Mouse (Mus musculus) midbrain, embryonic 11.5 days (tissue): Measurements from ENCODE around the gene Ctbp2. TPM values are rescaled to one million over a fixed set of nuclear protein-coding genes. Genes with fewer than 3 reads are reported as not detected.
A peak's percentile ranks its signal among the peaks of the same experiment; 100 is the strongest.

ENCODE experiments used
- ATAC-seq: fragments of 200-750 bp; cut with Nextera tagmentation; 2 replicates; pipeline ENCODE4 v1.8.0; 2017; ENCODE audit warnings: moderate TSS enrichment, moderate library complexity; ENCODE audit not compliant: low FRiP score
- DNase-seq: peaks from one replicate; pipeline ENCODE4 v3.0.0; 2015; ENCODE audit warnings: low spot score; ENCODE audit errors: missing footprints
- H3K27ac ChIP-seq: fragments of 300-500 bp; sonication (generic); 2 replicates; pipeline ENCODE4 v1.5.1; 2014; ENCODE audit warnings: low read depth, low read length
- H3K27me3 ChIP-seq: fragments of 300-500 bp; sonication (generic); 2 replicates; pipeline ENCODE4 v1.6.1; 2014; ENCODE audit warnings: mild to moderate bottlenecking, low read length, moderate library complexity, mixed read lengths; ENCODE audit not compliant: control insufficient read depth, insufficient read depth
- H3K36me3 ChIP-seq: fragments of 300-500 bp; sonication (generic); 2 replicates; pipeline ENCODE4 v1.6.1; 2014; ENCODE audit warnings: mild to moderate bottlenecking, low read length, moderate library complexity, mixed read lengths; ENCODE audit not compliant: control insufficient read depth, insufficient read depth
- H3K4me1 ChIP-seq: fragments of 300-500 bp; sonication (generic); 2 replicates; pipeline ENCODE4 v1.6.1; 2014; ENCODE audit warnings: low read length; ENCODE audit not compliant: control insufficient read depth, insufficient read depth
- H3K4me2 ChIP-seq: fragments of 300-500 bp; sonication (generic); 2 replicates; pipeline ENCODE4 v1.6.1; 2014; ENCODE audit warnings: mild to moderate bottlenecking, moderate library complexity
- H3K4me3 ChIP-seq: fragments of 300-500 bp; sonication (generic); 2 replicates; pipeline ENCODE4 v1.5.1; 2014; ENCODE audit warnings: low read depth, low read length
- H3K9ac ChIP-seq: fragments of 300-500 bp; sonication (generic); 2 replicates; pipeline ENCODE4 v1.6.1; 2014; ENCODE audit warnings: low read length
- H3K9me3 ChIP-seq: fragments of 300-500 bp; sonication (generic); 2 replicates; pipeline ENCODE4 v1.6.1; 2016; ENCODE audit warnings: low read length; ENCODE audit not compliant: control insufficient read depth
- WGBS: fragments of 180-500 bp; shearing (Covaris S2); extraction: QIAGEN DNeasy Blood & Tissue Kit; methylation state at CpG from one replicate; pipeline ENCODE4 v1.1.7; 2014; 5-methylcytosine and 5-hydroxymethylcytosine counted together
- polyA plus RNA-seq: library from polyadenylated mRNA; unstranded; fragments of >200 nt; fragmentation: Nextera tagmentation; extraction: Ambion mirVana; gene quantifications from 2 replicates; pipeline ENCODE4 v1.2.1, GENCODE M21; 2014

The Ctbp2 gene
- polyA plus RNA-seq, 1 experiment from 2014 or later = 131 TPM

- WGBS = 92% methylated on average over 8 of the region's 8 CpGs
- Histone ChIP-seq H3K36me3 (no peaks in the 10 kb centered on the region), H3K4me2 (no peak overlapping the region), H3K9me3 (no peaks in the 10 kb centered on the region), H3K27me3 (no peaks in the 10 kb centered on the region), H3K4me3 (no peak overlapping the region), H3K27ac (no peak overlapping the region), H3K4me1 (peaks cover 13% of the 10 kb centered on the region), H3K9ac (no peak overlapping the region)
- DNase-seq (no peak), ATAC-seq (no peak)
These were observed 95.2 kb downstream of the Ctbp2 start for GRCm38 (mm10) chr7:133029004-133029403.

- DNase-seq (no peak), ATAC-seq (no peak)
- no peaks in the 10 kb centered on the region for H3K36me3 ChIP-seq
- no peaks in the 10 kb centered on the region for H3K27me3 ChIP-seq
- H3K4me2 ChIP-seq = no peak overlapping the region
- H3K9ac ChIP-seq = no peak overlapping the region
- H3K4me3 ChIP-seq = no peak overlapping the region
- H3K27ac ChIP-seq = no peak overlapping the region
- no peaks in the 10 kb centered on the region for H3K9me3 ChIP-seq
- 91% methylated on average over 4 of the region's 4 CpGs for WGBS
- H3K4me1 ChIP-seq = peaks cover 4% of the 10 kb centered on the region; the same call in 1 of the 2 replicates
These were observed 96.2 kb downstream of the Ctbp2 start for GRCm38 (mm10) chr7:133027930-133028329.

DNA sequence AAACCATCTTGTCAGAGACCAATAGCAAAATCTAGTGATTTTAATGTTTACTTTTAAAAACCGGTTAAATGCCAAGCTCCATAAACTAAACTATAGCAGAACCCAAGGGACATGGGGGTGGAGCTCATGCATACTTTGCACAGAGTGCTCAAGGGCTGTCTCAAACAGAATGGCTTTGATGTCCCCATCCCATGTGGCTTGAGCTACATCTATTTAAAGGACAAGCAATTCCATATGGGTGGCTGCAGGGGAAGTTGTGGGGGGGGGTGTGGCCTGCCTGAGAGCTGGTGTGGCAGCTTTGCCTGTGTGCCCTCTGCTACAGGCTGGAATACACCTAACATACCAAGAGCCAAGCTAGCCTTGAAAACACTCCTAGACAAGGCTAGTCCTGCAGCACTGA lies 99.5 kb downstream of the Ctbp2 start:
- DNase-seq = no peak
- H3K27me3 ChIP-seq = no peaks in the 10 kb centered on the region
- peaks cover 20% of the 10 kb centered on the region for H3K4me1 ChIP-seq
- 60% methylated on average over 1 of the region's 1 CpGs for WGBS
- no peak for ATAC-seq
- no peak overlapping the region for H3K4me2 ChIP-seq
- H3K36me3 ChIP-seq = no peaks in the 10 kb centered on the region
- no peak overlapping the region for H3K27ac ChIP-seq
- no peak overlapping the region for H3K4me3 ChIP-seq
- H3K9me3 ChIP-seq = no peaks in the 10 kb centered on the region
- H3K9ac ChIP-seq = no peak overlapping the region

DNA sequence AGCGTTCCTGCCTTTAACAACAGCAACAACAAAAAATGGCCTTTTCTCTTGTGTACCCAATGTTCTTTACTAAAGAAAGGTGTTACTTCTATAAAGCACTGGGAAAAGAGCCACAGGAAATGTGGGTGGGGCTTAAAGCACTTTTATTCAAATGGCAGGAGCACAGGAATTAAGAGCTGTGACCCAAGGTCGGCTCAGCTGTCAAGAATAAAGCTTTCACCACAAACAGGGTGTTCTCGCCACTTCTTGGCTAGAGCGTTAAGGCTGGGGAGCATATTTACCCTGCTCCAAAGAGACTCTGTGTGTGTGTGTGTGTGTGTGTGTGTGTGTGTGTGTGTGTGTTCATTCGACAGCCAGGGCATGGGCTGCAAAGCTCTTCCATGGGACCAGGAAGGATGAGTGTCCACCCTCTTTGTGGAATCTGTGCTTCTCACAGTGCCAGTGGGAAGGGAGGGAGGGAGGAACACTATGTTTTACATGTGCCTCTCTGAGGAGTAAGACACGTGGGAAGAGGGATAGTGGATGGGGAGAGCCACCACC lies 104.6 kb downstream of the Ctbp2 start:
- H3K9me3 ChIP-seq = no peaks in the 10 kb centered on the region
- H3K4me2 ChIP-seq = no peak overlapping the region
- WGBS = 21% methylated on average over 6 of the region's 6 CpGs
- H3K27me3 ChIP-seq = no peaks in the 10 kb centered on the region
- H3K4me1 ChIP-seq = peaks cover 47% of the 10 kb centered on the region
- no peak overlapping the region for H3K9ac ChIP-seq
- H3K4me3 ChIP-seq = no peak overlapping the region
- H3K36me3 ChIP-seq = 0 out of 2 replicates have a peak, but pooled peaks cover 2% of the 10 kb centered on the region
- no peak overlapping the region for H3K27ac ChIP-seq
- ATAC-seq (no peak), DNase-seq (no peak)

DNA sequence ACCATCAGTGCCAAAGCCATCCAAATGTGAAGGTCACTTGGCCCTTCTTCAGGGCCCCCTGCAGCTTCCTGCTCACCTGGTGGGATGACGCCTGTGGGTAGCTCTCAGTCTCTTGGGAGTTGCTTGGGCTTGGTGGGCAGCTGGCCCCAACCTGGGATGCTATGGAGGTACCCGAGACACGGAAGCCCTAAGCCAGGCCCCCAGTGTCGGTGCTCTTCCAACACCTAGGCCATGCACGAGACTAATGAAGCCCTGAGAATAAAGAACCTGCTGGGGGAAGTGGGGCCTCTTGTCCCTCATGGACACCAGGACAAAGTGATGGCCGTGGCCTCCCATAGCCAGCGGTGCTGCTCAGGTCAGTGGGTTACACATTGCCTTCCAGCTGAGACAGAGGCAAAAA lies 105.2 kb downstream of the Ctbp2 start:
- no peak overlapping the region for H3K27ac ChIP-seq
- no peak overlapping the region for H3K4me3 ChIP-seq
- 0 out of 2 replicates have a peak, but pooled peaks cover 2% of the 10 kb centered on the region for H3K36me3 ChIP-seq
- H3K27me3 ChIP-seq = no peaks in the 10 kb centered on the region
- 71% methylated on average over 7 of the region's 7 CpGs for WGBS
- no peaks in the 10 kb centered on the region for H3K9me3 ChIP-seq
- no peak overlapping the region for H3K9ac ChIP-seq
- peaks cover 53% of the 10 kb centered on the region for H3K4me1 ChIP-seq
- DNase-seq = no peak
- ATAC-seq = no peak
- no peak overlapping the region for H3K4me2 ChIP-seq

DNA sequence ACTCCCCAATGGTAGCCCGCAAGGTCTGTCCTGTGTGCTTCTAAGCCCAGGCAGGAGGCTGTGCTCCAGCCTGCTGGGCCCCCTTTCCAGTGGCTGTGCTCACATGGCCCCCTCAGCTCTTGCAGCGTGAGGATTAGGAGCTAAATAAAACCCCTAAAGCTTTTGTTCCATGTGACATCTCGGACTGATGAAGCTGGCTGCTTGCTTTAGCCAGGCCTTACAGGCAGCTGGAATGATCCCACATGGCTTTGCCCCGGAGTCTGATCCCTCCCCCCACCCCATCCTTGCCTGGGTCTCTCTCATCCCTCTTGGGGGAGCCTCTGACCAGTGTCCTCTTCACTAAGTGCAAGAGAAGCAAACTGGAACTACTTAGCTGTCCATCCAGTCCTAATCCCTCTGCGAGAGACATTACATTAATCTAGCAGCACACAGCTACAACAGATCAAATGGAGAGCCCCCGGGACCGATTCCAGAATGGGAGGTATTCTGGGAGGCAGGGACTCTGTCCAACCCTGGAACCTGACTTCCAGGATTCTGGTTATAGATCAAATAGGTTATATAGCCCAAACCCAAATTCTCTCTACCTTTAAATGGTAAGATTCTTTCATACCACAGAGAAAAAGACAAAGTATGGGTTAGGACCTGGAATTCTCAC lies 108.6 kb downstream of the Ctbp2 start:
- 12% methylated on average over 7 of the region's 7 CpGs for WGBS
- no peaks in the 10 kb centered on the region for H3K27me3 ChIP-seq
- H3K4me3 ChIP-seq = no peak overlapping the region
- DNase-seq (peak; percentile 93), ATAC-seq (peak; percentile 84)
- peak overlapping the region; percentile 35 for H3K4me2 ChIP-seq
- peak overlapping the region; percentile 61 for H3K27ac ChIP-seq
- peak overlapping the region; percentile 33; the same call in 1 of the 2 replicates for H3K9ac ChIP-seq
- H3K36me3 ChIP-seq = 0 out of 2 replicates have a peak, but pooled peaks cover 2% of the 10 kb centered on the region
- H3K4me1 ChIP-seq = peaks cover 74% of the 10 kb centered on the region
- H3K9me3 ChIP-seq = no peaks in the 10 kb centered on the region

- Histone ChIP-seq H3K4me2 (peak overlapping the region; percentile 35; the same call in 1 of the 2 replicates), H3K9me3 (no peaks in the 10 kb centered on the region), H3K9ac (peak overlapping the region; percentile 33; the same call in 1 of the 2 replicates), H3K36me3 (0 out of 2 replicates have a peak, but pooled peaks cover 2% of the 10 kb centered on the region), H3K4me1 (peaks cover 65% of the 10 kb centered on the region), H3K27me3 (no peaks in the 10 kb centered on the region), H3K27ac (peak overlapping the region; percentile 61; the same call in 1 of the 2 replicates), H3K4me3 (no peak overlapping the region)
- 86% methylated on average over 14 of the region's 14 CpGs for WGBS
- DNase-seq = no peak
- no peak for ATAC-seq
These were observed 109.5 kb downstream of the Ctbp2 start for GRCm38 (mm10) chr7:133014631-133015030.

- WGBS = 93% methylated on average over 10 of the region's 10 CpGs
- Histone ChIP-seq H3K36me3 (0 out of 2 replicates have a peak, but pooled peaks cover 2% of the 10 kb centered on the region), H3K9me3 (no peaks in the 10 kb centered on the region), H3K4me3 (no peak overlapping the region), H3K27me3 (no peaks in the 10 kb centered on the region), H3K4me2 (no peak overlapping the region), H3K27ac (no peak overlapping the region), H3K9ac (no peak overlapping the region), H3K4me1 (peaks cover 58% of the 10 kb centered on the region)
- DNase-seq (no peak), ATAC-seq (no peak)
These were observed 110.2 kb downstream of the Ctbp2 start for GRCm38 (mm10) chr7:133013923-133014322.

GRCm38 (mm10) chr7:133012637-133013366 lies 111.4 kb downstream of the Ctbp2 start:
- H3K4me1 ChIP-seq = peaks cover 56% of the 10 kb centered on the region
- WGBS = 60% methylated on average over 14 of the region's 14 CpGs

More at GRCm38 (mm10) chr7:133012637-133013366, 111.4 kb downstream of the Ctbp2 start:
- no peak for ATAC-seq
- no peaks in the 10 kb centered on the region for H3K27me3 ChIP-seq
- no peak overlapping the region for H3K4me3 ChIP-seq
- H3K9ac ChIP-seq = peak overlapping the region; percentile 12; the same call in 1 of the 2 replicates
- H3K9me3 ChIP-seq = no peaks in the 10 kb centered on the region
- DNase-seq = no peak
- 0 out of 2 replicates have a peak, but pooled peaks cover 2% of the 10 kb centered on the region for H3K36me3 ChIP-seq
- H3K4me2 ChIP-seq = no peak overlapping the region
- H3K27ac ChIP-seq = no peak overlapping the region
